Mouse (Mus musculus): ENCODE measurements around the gene Borcs5. TPM values are rescaled to one million over a fixed set of nuclear protein-coding genes. Genes with fewer than 3 reads are reported as not detected.

The Borcs5 gene
- total RNA-seq (2014; fragmentation: Nextera tagmentation), result 18.8 and 19.6 TPM in 2 replicates
- 9.1 and 11.7 TPM in 2 replicates for total RNA-seq (2017)
- 8.5 and 8.8 TPM in 2 replicates for polyA plus RNA-seq (2012)

DNA sequence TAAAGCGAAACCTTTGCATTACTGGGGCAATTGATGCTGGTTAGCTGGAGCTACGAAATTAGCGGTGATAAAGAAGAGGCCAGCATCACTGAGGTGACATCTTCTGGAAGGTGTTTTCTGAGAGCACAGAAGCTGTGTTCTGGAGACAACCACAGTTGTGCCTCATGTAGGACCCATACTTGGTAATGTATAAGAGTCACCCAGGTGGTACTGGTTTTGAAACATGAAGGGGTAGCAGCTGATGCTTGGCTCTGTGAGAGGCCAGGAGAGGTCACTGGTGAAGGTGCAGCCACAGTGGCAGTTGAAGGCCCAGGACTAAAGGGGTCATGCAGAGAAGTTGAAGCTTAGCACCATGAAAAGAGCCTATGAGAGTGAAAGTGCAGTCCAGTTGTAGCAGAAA lies at the start of gene Borcs5:
Borcs5 (plus strand) TSS at position 301 of the 400 bp plus-strand sequence.
- DNase-seq (ENCODE audit: low spot score), result no peak
- ATAC-seq (ENCODE audit: extremely low read depth, insufficient number of reproducible peaks, low FRiP score, poor library complexity, severe bottlenecking), result no peak
- H3K36me3 ChIP-seq (replicated peaks), result peaks cover 4% of the 10 kb centered on the region
- TF ChIP-seq CTCF (IDR thresholded peaks at IDR 0.05; ENCODE audit: low read depth, low read length), result no peak
- no peak for TF ChIP-seq TAL1 (conservative IDR thresholded peaks at IDR 0.05; ENCODE audit: low read depth, low read length)
- no peak for TF ChIP-seq GATA2 (IDR thresholded peaks at IDR 0.05; ENCODE audit: borderline replicate concordance, low read depth, low read length)
- TF ChIP-seq GATA1 (IDR thresholded peaks at IDR 0.05; ENCODE audit: borderline replicate concordance, low read length), result no peak
- no peak for TF ChIP-seq POLR2AphosphoS5 (IDR thresholded peaks at IDR 0.05; ENCODE audit: insufficient replicate concordance, low read depth, low read length)
- H3K9me3 ChIP-seq (replicated peaks), result no peaks in the 10 kb centered on the region
- peaks cover 21% of the 10 kb centered on the region for H3K4me1 ChIP-seq (ENCODE audit: insufficient read depth, low read depth, low read length)
- H3K4me3 ChIP-seq (ENCODE audit: low read depth, low read length), result no peak within 1 kb of the TSS
- no peaks in the 10 kb centered on the region for H3K27me3 ChIP-seq (ENCODE audit: insufficient read depth, low read length)

GRCm38 (mm10) chr6:134591614-134592013 lies 47.7 kb upstream of the Borcs5 start:
- no peak for TF ChIP-seq POLR2AphosphoS5 (IDR thresholded peaks at IDR 0.05; ENCODE audit: insufficient replicate concordance, low read depth, low read length)
- no peak for TF ChIP-seq TAL1 (conservative IDR thresholded peaks at IDR 0.05; ENCODE audit: low read depth, low read length)
- TF ChIP-seq CTCF (IDR thresholded peaks at IDR 0.05; ENCODE audit: low read depth, low read length), result no peak
- no peak for TF ChIP-seq GATA2 (IDR thresholded peaks at IDR 0.05; ENCODE audit: borderline replicate concordance, low read depth, low read length)
- TF ChIP-seq GATA1 (IDR thresholded peaks at IDR 0.05; ENCODE audit: borderline replicate concordance, low read length), result no peak
- Histone ChIP-seq H3K27me3 (ENCODE audit: insufficient read depth, low read length) (peaks cover 57% of the 10 kb centered on the region), H3K4me3 (ENCODE audit: low read depth, low read length) (no peak overlapping the region), H3K36me3 (replicated peaks) (no peaks in the 10 kb centered on the region), H3K9me3 (replicated peaks) (no peaks in the 10 kb centered on the region), H3K4me1 (ENCODE audit: insufficient read depth, low read depth, low read length) (peaks cover 8% of the 10 kb centered on the region)
- ATAC-seq (ENCODE audit: extremely low read depth, insufficient number of reproducible peaks, low FRiP score, poor library complexity, severe bottlenecking) (no peak), DNase-seq (ENCODE audit: low spot score) (no peak)

DNA sequence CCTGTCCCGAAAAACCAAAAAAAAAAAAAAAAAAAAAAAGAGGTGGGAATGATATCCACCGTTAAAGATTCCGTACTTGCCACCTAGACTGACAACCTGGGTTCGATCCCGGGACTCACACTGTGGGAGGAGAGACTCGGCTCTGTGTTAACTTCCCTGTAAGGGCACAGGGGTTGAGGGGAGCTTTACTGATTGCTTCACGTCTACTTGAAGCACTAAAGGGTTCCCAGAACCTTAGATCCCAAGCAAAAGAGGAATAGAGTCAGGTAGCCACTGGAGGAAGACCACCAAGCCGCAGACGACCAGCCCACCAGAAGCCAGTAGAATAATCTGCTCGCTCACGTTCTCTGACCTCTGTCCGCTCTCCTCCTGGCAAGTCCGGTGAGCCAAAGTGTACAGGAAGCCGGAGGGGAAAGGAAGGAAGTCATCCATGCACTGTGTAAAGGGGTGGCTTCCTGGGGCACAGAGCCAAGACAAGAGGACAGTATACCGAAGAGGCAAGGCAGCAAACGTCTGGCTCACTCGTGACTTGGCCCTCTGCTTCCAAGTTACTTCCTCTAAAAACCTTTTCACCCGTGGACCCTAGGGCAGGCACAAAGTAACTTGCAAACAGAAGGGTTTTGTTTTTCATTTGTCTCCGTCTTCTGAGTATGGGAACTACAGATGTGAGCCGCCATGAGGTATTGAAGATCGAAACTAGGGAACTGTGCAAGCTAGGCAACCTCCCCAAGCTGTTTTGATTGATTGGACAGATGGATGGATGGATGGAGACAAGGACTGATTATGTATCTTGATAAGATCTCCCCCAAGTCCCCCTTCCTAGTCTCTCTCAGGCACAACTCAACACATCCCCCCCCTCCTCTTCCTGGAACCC lies 44.5 kb upstream of the Borcs5 start:
- Histone ChIP-seq H3K36me3 (replicated peaks) (no peaks in the 10 kb centered on the region), H3K4me3 (ENCODE audit: low read depth, low read length) (no peak overlapping the region), H3K9me3 (replicated peaks) (no peaks in the 10 kb centered on the region), H3K4me1 (ENCODE audit: insufficient read depth, low read depth, low read length) (peaks cover 8% of the 10 kb centered on the region), H3K27me3 (ENCODE audit: insufficient read depth, low read length) (peaks cover 48% of the 10 kb centered on the region)
- TF ChIP-seq POLR2AphosphoS5 (IDR thresholded peaks at IDR 0.05; ENCODE audit: insufficient replicate concordance, low read depth, low read length), result no peak
- TF ChIP-seq TAL1 (conservative IDR thresholded peaks at IDR 0.05; ENCODE audit: low read depth, low read length), result no peak
- no peak for TF ChIP-seq GATA1 (IDR thresholded peaks at IDR 0.05; ENCODE audit: borderline replicate concordance, low read length)
- TF ChIP-seq CTCF (IDR thresholded peaks at IDR 0.05; ENCODE audit: low read depth, low read length), result no peak
- TF ChIP-seq GATA2 (IDR thresholded peaks at IDR 0.05; ENCODE audit: borderline replicate concordance, low read depth, low read length), result no peak
- ATAC-seq (ENCODE audit: extremely low read depth, insufficient number of reproducible peaks, low FRiP score, poor library complexity, severe bottlenecking) (no peak), DNase-seq (ENCODE audit: low spot score) (no peak)

- DNase-seq (ENCODE audit: low spot score), result no peak
- Histone ChIP-seq H3K36me3 (replicated peaks) (no peaks in the 10 kb centered on the region), H3K9me3 (replicated peaks) (no peaks in the 10 kb centered on the region), H3K27me3 (ENCODE audit: insufficient read depth, low read length) (peaks cover 47% of the 10 kb centered on the region), H3K4me1 (ENCODE audit: insufficient read depth, low read depth, low read length) (peaks cover 2% of the 10 kb centered on the region), H3K4me3 (ENCODE audit: low read depth, low read length) (no peak overlapping the region)
- ATAC-seq (ENCODE audit: extremely low read depth, insufficient number of reproducible peaks, low FRiP score, poor library complexity, severe bottlenecking), result no peak
- TF ChIP-seq GATA1 (IDR thresholded peaks at IDR 0.05; ENCODE audit: borderline replicate concordance, low read length) (no peak), POLR2AphosphoS5 (IDR thresholded peaks at IDR 0.05; ENCODE audit: insufficient replicate concordance, low read depth, low read length) (no peak), TAL1 (conservative IDR thresholded peaks at IDR 0.05; ENCODE audit: low read depth, low read length) (no peak), CTCF (IDR thresholded peaks at IDR 0.05; ENCODE audit: low read depth, low read length) (no peak), GATA2 (IDR thresholded peaks at IDR 0.05; ENCODE audit: borderline replicate concordance, low read depth, low read length) (no peak)
These were observed 41.6 kb upstream of the Borcs5 start for GRCm38 (mm10) chr6:134597651-134598229.

- no peak for DNase-seq (ENCODE audit: low spot score)
- no peak for ATAC-seq (ENCODE audit: extremely low read depth, insufficient number of reproducible peaks, low FRiP score, poor library complexity, severe bottlenecking)
- Histone ChIP-seq H3K27me3 (ENCODE audit: insufficient read depth, low read length) (peaks cover 40% of the 10 kb centered on the region), H3K9me3 (replicated peaks) (no peaks in the 10 kb centered on the region), H3K36me3 (replicated peaks) (no peaks in the 10 kb centered on the region), H3K4me3 (ENCODE audit: low read depth, low read length) (no peak overlapping the region), H3K4me1 (ENCODE audit: insufficient read depth, low read depth, low read length) (peaks cover 2% of the 10 kb centered on the region)
- no peak for TF ChIP-seq GATA1 (IDR thresholded peaks at IDR 0.05; ENCODE audit: borderline replicate concordance, low read length)
- no peak for TF ChIP-seq TAL1 (conservative IDR thresholded peaks at IDR 0.05; ENCODE audit: low read depth, low read length)
- no peak for TF ChIP-seq POLR2AphosphoS5 (IDR thresholded peaks at IDR 0.05; ENCODE audit: insufficient replicate concordance, low read depth, low read length)
- no peak for TF ChIP-seq GATA2 (IDR thresholded peaks at IDR 0.05; ENCODE audit: borderline replicate concordance, low read depth, low read length)
- TF ChIP-seq CTCF (IDR thresholded peaks at IDR 0.05; ENCODE audit: low read depth, low read length), result no peak
These were observed 40.1 kb upstream of the Borcs5 start for GRCm38 (mm10) chr6:134599239-134599638.

DNA sequence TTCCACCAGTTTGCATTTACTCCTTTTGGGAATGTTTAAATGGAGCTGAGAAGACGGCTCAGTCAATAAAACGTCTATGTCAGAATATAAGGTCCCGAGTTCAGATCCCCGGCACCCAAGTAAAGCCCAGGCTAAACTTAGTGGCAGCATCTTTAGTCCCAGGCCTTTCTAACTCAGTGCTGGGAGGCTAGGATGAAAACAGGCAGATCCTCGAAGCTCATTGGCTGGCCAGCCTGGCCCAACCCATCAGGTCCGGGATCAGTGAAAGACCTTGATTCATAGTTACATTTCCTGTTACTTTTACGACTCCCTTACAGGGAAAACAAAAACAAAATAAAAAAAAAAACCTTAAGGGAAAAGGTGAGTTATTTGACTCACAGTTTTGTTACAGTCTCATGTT lies 38.2 kb upstream of the Borcs5 start:
- no peak for ATAC-seq (ENCODE audit: extremely low read depth, insufficient number of reproducible peaks, low FRiP score, poor library complexity, severe bottlenecking)
- no peaks in the 10 kb centered on the region for H3K9me3 ChIP-seq (replicated peaks)
- no peaks in the 10 kb centered on the region for H3K36me3 ChIP-seq (replicated peaks)
- no peak overlapping the region for H3K4me3 ChIP-seq (ENCODE audit: low read depth, low read length)
- DNase-seq (ENCODE audit: low spot score), result no peak
- H3K27me3 ChIP-seq (ENCODE audit: insufficient read depth, low read length), result peaks cover 43% of the 10 kb centered on the region
- H3K4me1 ChIP-seq (ENCODE audit: insufficient read depth, low read depth, low read length), result peaks cover 4% of the 10 kb centered on the region; the same call in 1 of the 2 replicates
- TF ChIP-seq POLR2AphosphoS5 (IDR thresholded peaks at IDR 0.05; ENCODE audit: insufficient replicate concordance, low read depth, low read length) (no peak), CTCF (IDR thresholded peaks at IDR 0.05; ENCODE audit: low read depth, low read length) (no peak), GATA1 (IDR thresholded peaks at IDR 0.05; ENCODE audit: borderline replicate concordance, low read length) (no peak), TAL1 (conservative IDR thresholded peaks at IDR 0.05; ENCODE audit: low read depth, low read length) (no peak), GATA2 (IDR thresholded peaks at IDR 0.05; ENCODE audit: borderline replicate concordance, low read depth, low read length) (no peak)

Measured in G1E (cell line).